Mouse (Mus musculus) small intestine, adult 2 months (tissue): ENCODE results near the gene Hdgfl2. TPM values are rescaled to one million over a fixed set of nuclear protein-coding genes. Genes with fewer than 3 reads are reported as not detected.
"Not testable (repeated sequence)": the region's sequence is repeated elsewhere in the genome, so short reads cannot be mapped to it uniquely, and the experiment has no call there.

Experiments used
- H3K27ac ChIP-seq: fragments of 200-500 bp; 2 replicates; pipeline ENCODE4 v1.5.1; 2012; ENCODE audit warnings: low read depth, low read length, control low read depth, inconsistent platforms; ENCODE audit not compliant: insufficient read depth
- H3K27me3 ChIP-seq: fragments of 200-500 bp; 2 replicates; pipeline ENCODE4 v1.6.1; 2012; ENCODE audit warnings: mild to moderate bottlenecking, moderate library complexity, low read length, inconsistent platforms; ENCODE audit not compliant: control insufficient read depth, insufficient read depth
- H3K36me3 ChIP-seq: fragments of 200-500 bp; 2 replicates; pipeline ENCODE4 v1.6.1; 2012; ENCODE audit warnings: mild to moderate bottlenecking, low read length, control low read depth, inconsistent platforms; ENCODE audit not compliant: control insufficient read depth, insufficient read depth
- H3K4me1 ChIP-seq: fragments of 200-500 bp; 2 replicates; pipeline ENCODE4 v1.6.1; 2012; ENCODE audit warnings: low read length, inconsistent platforms, mixed read lengths; ENCODE audit not compliant: control insufficient read depth, insufficient read depth, insufficient read length
- H3K4me3 ChIP-seq: fragments of 200-500 bp; 2 replicates; pipeline ENCODE4 v1.5.1; 2012; ENCODE audit warnings: low read depth, mild to moderate bottlenecking, control low read depth, inconsistent platforms, low read length, moderate library complexity
- CTCF ChIP-seq: fragments of 200-500 bp; IDR thresholded peaks from 2 replicates; pipeline ENCODE4 v1.5.1; 2012; ENCODE audit warnings: low read depth, mild to moderate bottlenecking, control low read depth, inconsistent platforms, low read length, moderate library complexity, mixed read lengths; ENCODE audit not compliant: insufficient replicate concordance, insufficient read length; ENCODE audit errors: extremely low read depth
- POLR2A ChIP-seq: fragments of 200-500 bp; IDR thresholded peaks from 2 replicates; pipeline ENCODE4 v1.6.1; 2012; ENCODE audit warnings: low read depth, mild to moderate bottlenecking, control low read depth, inconsistent platforms, low read length, moderate library complexity
- whole genome bisulfite sequencing: fragments of 180-500 bp; shearing (Covaris S2); methylation state at CpG from one replicate; pipeline ENCODE4 v1.1.7; 2018; 5-methylcytosine and 5-hydroxymethylcytosine counted together
- polyA plus RNA-seq: library from polyadenylated mRNA; depleted of rRNA; stranded (reverse); fragments of >200 nt; gene quantifications from 2 replicates; pipeline ENCODE4 v1.2.3, GENCODE M21; 2012

The Hdgfl2 gene
- polyA plus RNA-seq, 1 experiment = 23.1 TPM

GRCm38 (mm10) chr17:56100811-56101210 lies 21.4 kb downstream of the Hdgfl2 start:
- Histone ChIP-seq H3K27me3 (no peaks in the 10 kb centered on the region), H3K36me3 (peaks cover 43% of the 10 kb centered on the region), H3K27ac (no peak overlapping the region), H3K4me3 (no peak overlapping the region), H3K4me1 (no peaks in the 10 kb centered on the region)
- no peak for TF ChIP-seq POLR2A
- TF ChIP-seq CTCF = no peak
- 87% methylated on average over 3 of the region's 3 CpGs for WGBS

- WGBS = 93% methylated on average over 5 of the region's 5 CpGs
- Histone ChIP-seq H3K4me1 (no peaks in the 10 kb centered on the region), H3K4me3 (no peak overlapping the region), H3K27ac (no peak overlapping the region), H3K36me3 (peaks cover 35% of the 10 kb centered on the region), H3K27me3 (no peaks in the 10 kb centered on the region)
- no peak for TF ChIP-seq CTCF
- TF ChIP-seq POLR2A = no peak
Measured at GRCm38 (mm10) chr17:56102158-56102557, 22.7 kb downstream of the Hdgfl2 start.

- H3K4me1 ChIP-seq = no peaks in the 10 kb centered on the region
- H3K4me3 ChIP-seq = no peak overlapping the region
- no peaks in the 10 kb centered on the region for H3K27me3 ChIP-seq
- TF ChIP-seq POLR2A (no peak), CTCF (no peak)
- peaks cover 31% of the 10 kb centered on the region for H3K36me3 ChIP-seq
- WGBS = 93% methylated on average over 9 of the region's 9 CpGs
- H3K27ac ChIP-seq = no peak overlapping the region
Measured at GRCm38 (mm10) chr17:56102927-56103326, 23.5 kb downstream of the Hdgfl2 start.

GRCm38 (mm10) chr17:56103465-56104285 lies 24.2 kb downstream of the Hdgfl2 start:
- 93% methylated on average over 8 of the region's 8 CpGs for WGBS
- Histone ChIP-seq H3K4me3 (no peak overlapping the region), H3K4me1 (no peaks in the 10 kb centered on the region), H3K36me3 (peaks cover 27% of the 10 kb centered on the region), H3K27ac (no peak overlapping the region), H3K27me3 (no peaks in the 10 kb centered on the region)
- TF ChIP-seq POLR2A = no peak
- no peak for TF ChIP-seq CTCF

GRCm38 (mm10) chr17:56104821-56105220 lies 25.4 kb downstream of the Hdgfl2 start:
- 93% methylated on average over 3 of the region's 5 CpGs for WGBS
- H3K36me3 ChIP-seq = peaks cover 20% of the 10 kb centered on the region
- H3K27ac ChIP-seq, H3K4me1 ChIP-seq, H3K27me3 ChIP-seq, H3K4me3 ChIP-seq: not testable (repeated sequence)

- 95% methylated on average over 4 of the region's 4 CpGs for WGBS
- peaks cover 11% of the 10 kb centered on the region for H3K36me3 ChIP-seq
- H3K4me1 ChIP-seq, H3K27ac ChIP-seq, H3K4me3 ChIP-seq, H3K27me3 ChIP-seq: not testable (repeated sequence)
Measured at GRCm38 (mm10) chr17:56106436-56106835, 27.0 kb downstream of the Hdgfl2 start.

GRCm38 (mm10) chr17:56106981-56107380 lies 27.5 kb downstream of the Hdgfl2 start:
- Histone ChIP-seq H3K4me3 (no peak overlapping the region), H3K27me3 (no peaks in the 10 kb centered on the region), H3K27ac (no peak overlapping the region), H3K36me3 (peaks cover 7% of the 10 kb centered on the region), H3K4me1 (no peaks in the 10 kb centered on the region)
- TF ChIP-seq CTCF (no peak), POLR2A (no peak)
- WGBS = 73% methylated on average over 4 of the region's 4 CpGs

GRCm38 (mm10) chr17:56107736-56108135 lies 28.3 kb downstream of the Hdgfl2 start:
- peaks cover 2% of the 10 kb centered on the region; the same call in 1 of the 2 replicates for H3K36me3 ChIP-seq
- TF ChIP-seq CTCF = no peak
- no peak for TF ChIP-seq POLR2A
- H3K4me1 ChIP-seq = no peaks in the 10 kb centered on the region
- 59% methylated on average over 2 of the region's 2 CpGs for whole genome bisulfite sequencing
- no peak overlapping the region for H3K4me3 ChIP-seq
- H3K27ac ChIP-seq = no peak overlapping the region
- no peaks in the 10 kb centered on the region for H3K27me3 ChIP-seq
